11 mouse cellular contexts compared by ENCODE assay signal in the genomic region with DNA sequence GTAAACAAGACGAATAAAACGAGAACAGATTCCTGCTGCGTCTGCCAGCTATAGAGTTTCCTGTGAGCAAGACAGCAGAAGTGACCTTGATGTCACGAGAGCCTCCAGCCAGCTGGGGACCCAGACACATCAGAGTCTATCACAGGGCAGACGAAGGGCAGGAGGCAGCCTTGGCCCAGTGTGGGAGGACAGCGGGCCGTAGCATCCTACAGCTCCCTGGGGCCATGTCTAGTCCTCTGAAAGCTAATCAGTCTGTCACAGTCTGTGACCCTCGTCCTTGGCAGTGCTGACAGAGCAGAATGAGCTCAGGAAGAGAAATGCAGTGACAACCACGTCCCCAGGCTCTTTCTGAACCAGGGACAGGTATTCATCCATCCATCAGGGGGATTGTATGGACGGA.
A peak's percentile ranks its signal among the peaks of the same experiment; 100 is the strongest.
DNase-seq lines count a peak whose midpoint lies in the region; ATAC-seq lines count a peak whose summit lies in the region.
"Had no signal": no experiment of that assay in that cellular context is flagged by ENCODE, and none has a peak within 500 bp of the region (broad histone marks: within the 10 kb centered on the region; RNA-seq: fewer than 3 reads in every experiment).

No protein-coding gene starts in this region.

- H3K4me1 ChIP-seq in hindbrain, embryonic 16.5 days (ENCODE audit: control insufficient read depth, insufficient read depth, low read depth, low read length): peaks cover 3% of the 10 kb centered on the region; the same call in 1 of the 2 replicates
- H3K4me1 ChIP-seq: embryonic facial prominence, embryonic 12.5 days; forebrain, embryonic 15.5 days had no signal

- H3K9me3 ChIP-seq in hindbrain, embryonic 16.5 days (ENCODE audit: control insufficient read depth, low read length): no peaks in the 10 kb centered on the region
- H3K9me3 ChIP-seq: embryonic facial prominence, embryonic 12.5 days; forebrain, embryonic 15.5 days had no signal

- no peak for ATAC-seq in hindbrain, embryonic 16.5 days
- ATAC-seq: forebrain, embryonic 15.5 days had no signal

- 0 out of 2 replicates have a peak overlapping the region, but pooled peaks have one; percentile 8 for H3K27ac ChIP-seq in hindbrain, embryonic 16.5 days (ENCODE audit: low read depth, low read length)
- H3K27ac ChIP-seq: embryonic facial prominence, embryonic 12.5 days; forebrain, embryonic 15.5 days had no signal

- peak; percentile 10 to 35 for DNase-seq in cerebellum, postnatal 14 days
- no peak for DNase-seq in cerebellum, postnatal 25 days
- peak; percentile 10 for DNase-seq in ovary, adult 18-20 months (ENCODE audit: low spot score)
- DNase-seq in ovary, postnatal 10 days (ENCODE audit: low spot score): no peak
- DNase-seq in testis, postnatal 10 days (ENCODE audit: low spot score): peak; percentile 45
- no peak for DNase-seq in spleen, postnatal 14 days (ENCODE audit: low spot score in 2 of 2)
- DNase-seq in yolk sac, embryonic 10.5 days (ENCODE audit: low spot score): no peak
- DNase-seq: B cell, adult 2 months had no signal

- no peaks in the 10 kb centered on the region for H3K27me3 ChIP-seq in hindbrain, embryonic 16.5 days (replicated peaks; ENCODE audit: control insufficient read depth, insufficient read depth, low read length)
- H3K27me3 ChIP-seq: embryonic facial prominence, embryonic 12.5 days; forebrain, embryonic 15.5 days had no signal

- H3K36me3 ChIP-seq in hindbrain, embryonic 16.5 days (ENCODE audit: control insufficient read depth, insufficient read depth, low read length): no peaks in the 10 kb centered on the region
- H3K36me3 ChIP-seq: embryonic facial prominence, embryonic 12.5 days; forebrain, embryonic 15.5 days had no signal

- 49% methylated on average over 10 of the region's 10 CpGs for WGBS in hindbrain, embryonic 16.5 days

- H3K4me2 ChIP-seq in hindbrain, embryonic 16.5 days (ENCODE audit: low read length): no peak overlapping the region
- H3K4me2 ChIP-seq: embryonic facial prominence, embryonic 12.5 days; forebrain, embryonic 15.5 days had no signal

- no peak overlapping the region for H3K4me3 ChIP-seq in hindbrain, embryonic 16.5 days (ENCODE audit: low read length)
- H3K4me3 ChIP-seq: embryonic facial prominence, embryonic 12.5 days; forebrain, embryonic 15.5 days had no signal

- H3K9ac ChIP-seq in hindbrain, embryonic 16.5 days (ENCODE audit: low read depth, low read length): no peak overlapping the region
- H3K9ac ChIP-seq: embryonic facial prominence, embryonic 12.5 days; forebrain, embryonic 15.5 days had no signal

Comparison
In these comparisons a context has a peak if more than half of its experiments do, and no peak if none do; other contexts are left out.
1. DNase-seq: peak in cerebellum, postnatal 14 days (2 of 2), ovary, adult 18-20 months (single experiment) and testis, postnatal 10 days (single experiment); none in cerebellum, postnatal 25 days (0 of 2), ovary, postnatal 10 days (single experiment), spleen, postnatal 14 days (0 of 2) and yolk sac, embryonic 10.5 days (single experiment).